Mouse (Mus musculus): ENCODE measurements around the gene Tm9sf3. TPM values are rescaled to one million over a fixed set of nuclear protein-coding genes. Genes with fewer than 3 reads are reported as not detected.

Tm9sf3 gene
- polyA plus RNA-seq, 1 experiment = 151 TPM

- H3K27ac ChIP-seq (ENCODE audit: insufficient read depth, low read depth, low read length) = no peak overlapping the region
- H3K4me3 ChIP-seq (ENCODE audit: insufficient read depth, low read length) = no peak overlapping the region
- TF ChIP-seq CTCF (IDR thresholded peaks at IDR 0.05; ENCODE audit: low read depth, low read length) = no peak
- TF ChIP-seq POLR2A (IDR thresholded peaks at IDR 0.05; ENCODE audit: borderline replicate concordance, low read depth, low read length) = no peak
- H3K4me1 ChIP-seq (ENCODE audit: control insufficient read depth, insufficient read depth, low read length) = no peaks in the 10 kb centered on the region
Measured at GRCm38 (mm10) chr19:41287224-41287623, 23.4 kb upstream of the Tm9sf3 start.

GRCm38 (mm10) chr19:41284515-41284914 is 20.7 kb upstream of the Tm9sf3 start:
- H3K4me1 ChIP-seq (ENCODE audit: control insufficient read depth, insufficient read depth, low read length) = no peaks in the 10 kb centered on the region
- no peak overlapping the region for H3K4me3 ChIP-seq (ENCODE audit: insufficient read depth, low read length)
- TF ChIP-seq CTCF (IDR thresholded peaks at IDR 0.05; ENCODE audit: low read depth, low read length) (no peak), POLR2A (IDR thresholded peaks at IDR 0.05; ENCODE audit: borderline replicate concordance, low read depth, low read length) (no peak)
- H3K27ac ChIP-seq (ENCODE audit: insufficient read depth, low read depth, low read length) = no peak overlapping the region

GRCm38 (mm10) chr19:41282718-41283117 is 18.9 kb upstream of the Tm9sf3 start:
- no peak overlapping the region for H3K4me3 ChIP-seq (ENCODE audit: insufficient read depth, low read length)
- TF ChIP-seq POLR2A (IDR thresholded peaks at IDR 0.05; ENCODE audit: borderline replicate concordance, low read depth, low read length) (no peak), CTCF (IDR thresholded peaks at IDR 0.05; ENCODE audit: low read depth, low read length) (no peak)

GRCm38 (mm10) chr19:41282216-41282615 is 18.4 kb upstream of the Tm9sf3 start:
- TF ChIP-seq CTCF (IDR thresholded peaks at IDR 0.05; ENCODE audit: low read depth, low read length) (no peak), POLR2A (IDR thresholded peaks at IDR 0.05; ENCODE audit: borderline replicate concordance, low read depth, low read length) (no peak)
- no peaks in the 10 kb centered on the region for H3K4me1 ChIP-seq (ENCODE audit: control insufficient read depth, insufficient read depth, low read length)
- no peak overlapping the region for H3K27ac ChIP-seq (ENCODE audit: insufficient read depth, low read depth, low read length)
- no peak overlapping the region for H3K4me3 ChIP-seq (ENCODE audit: insufficient read depth, low read length)

More at GRCm38 (mm10) chr19:41282718-41283117, 18.9 kb upstream of the Tm9sf3 start:
- Histone ChIP-seq H3K27ac (ENCODE audit: insufficient read depth, low read depth, low read length) (no peak overlapping the region), H3K4me1 (ENCODE audit: control insufficient read depth, insufficient read depth, low read length) (no peaks in the 10 kb centered on the region)

GRCm38 (mm10) chr19:41279724-41280244 is 16.0 kb upstream of the Tm9sf3 start:
- TF ChIP-seq POLR2A (IDR thresholded peaks at IDR 0.05; ENCODE audit: borderline replicate concordance, low read depth, low read length) (no peak), CTCF (IDR thresholded peaks at IDR 0.05; ENCODE audit: low read depth, low read length) (no peak)
- Histone ChIP-seq H3K27ac (ENCODE audit: insufficient read depth, low read depth, low read length) (no peak overlapping the region), H3K4me1 (ENCODE audit: control insufficient read depth, insufficient read depth, low read length) (peaks cover 2% of the 10 kb centered on the region; the same call in 1 of the 2 replicates), H3K4me3 (ENCODE audit: insufficient read depth, low read length) (no peak overlapping the region)

GRCm38 (mm10) chr19:41278606-41279005 is 14.8 kb upstream of the Tm9sf3 start:
- no peak overlapping the region for H3K4me3 ChIP-seq (ENCODE audit: insufficient read depth, low read length)

GRCm38 (mm10) chr19:41275588-41275987 is 11.8 kb upstream of the Tm9sf3 start:
- H3K4me3 ChIP-seq (ENCODE audit: insufficient read depth, low read length) = no peak overlapping the region
- no peak for TF ChIP-seq CTCF (IDR thresholded peaks at IDR 0.05; ENCODE audit: low read depth, low read length)
- no peak for TF ChIP-seq POLR2A (IDR thresholded peaks at IDR 0.05; ENCODE audit: borderline replicate concordance, low read depth, low read length)
- no peak overlapping the region for H3K27ac ChIP-seq (ENCODE audit: insufficient read depth, low read depth, low read length)
- H3K4me1 ChIP-seq (ENCODE audit: control insufficient read depth, insufficient read depth, low read length) = peaks cover 9% of the 10 kb centered on the region; the same call in 1 of the 2 replicates

More at GRCm38 (mm10) chr19:41278606-41279005, 14.8 kb upstream of the Tm9sf3 start:
- Histone ChIP-seq H3K4me1 (ENCODE audit: control insufficient read depth, insufficient read depth, low read length) (peaks cover 3% of the 10 kb centered on the region; the same call in 1 of the 2 replicates), H3K27ac (ENCODE audit: insufficient read depth, low read depth, low read length) (no peak overlapping the region)
- TF ChIP-seq POLR2A (IDR thresholded peaks at IDR 0.05; ENCODE audit: borderline replicate concordance, low read depth, low read length) (no peak), CTCF (IDR thresholded peaks at IDR 0.05; ENCODE audit: low read depth, low read length) (no peak)

GRCm38 (mm10) chr19:41270906-41271305 is 7.1 kb upstream of the Tm9sf3 start:
- no peak overlapping the region for H3K4me3 ChIP-seq (ENCODE audit: insufficient read depth, low read length)
- no peak for TF ChIP-seq CTCF (IDR thresholded peaks at IDR 0.05; ENCODE audit: low read depth, low read length)
- TF ChIP-seq POLR2A (IDR thresholded peaks at IDR 0.05; ENCODE audit: borderline replicate concordance, low read depth, low read length) = no peak
- H3K4me1 ChIP-seq (ENCODE audit: control insufficient read depth, insufficient read depth, low read length) = peaks cover 9% of the 10 kb centered on the region; the same call in 1 of the 2 replicates
- H3K27ac ChIP-seq (ENCODE audit: insufficient read depth, low read depth, low read length) = no peak overlapping the region

- H3K27ac ChIP-seq (ENCODE audit: insufficient read depth, low read depth, low read length) = no peak overlapping the region
- peaks cover 14% of the 10 kb centered on the region; the same call in 1 of the 2 replicates for H3K4me1 ChIP-seq (ENCODE audit: control insufficient read depth, insufficient read depth, low read length)
- no peak overlapping the region for H3K4me3 ChIP-seq (ENCODE audit: insufficient read depth, low read length)
- TF ChIP-seq POLR2A (IDR thresholded peaks at IDR 0.05; ENCODE audit: borderline replicate concordance, low read depth, low read length) (no peak), CTCF (IDR thresholded peaks at IDR 0.05; ENCODE audit: low read depth, low read length) (no peak)
Measured at GRCm38 (mm10) chr19:41270151-41270727, 6.4 kb upstream of the Tm9sf3 start.

- no peak for TF ChIP-seq CTCF (IDR thresholded peaks at IDR 0.05; ENCODE audit: low read depth, low read length)
- no peak for TF ChIP-seq POLR2A (IDR thresholded peaks at IDR 0.05; ENCODE audit: borderline replicate concordance, low read depth, low read length)
- peaks cover 11% of the 10 kb centered on the region for H3K4me1 ChIP-seq (ENCODE audit: control insufficient read depth, insufficient read depth, low read length)
- no peak overlapping the region for H3K4me3 ChIP-seq (ENCODE audit: insufficient read depth, low read length)
- no peak overlapping the region for H3K27ac ChIP-seq (ENCODE audit: insufficient read depth, low read depth, low read length)
Measured at GRCm38 (mm10) chr19:41266251-41266901, 2.6 kb upstream of the Tm9sf3 start.
